Mouse (Mus musculus): Measurements from ENCODE around the gene Gm42669.

DNA sequence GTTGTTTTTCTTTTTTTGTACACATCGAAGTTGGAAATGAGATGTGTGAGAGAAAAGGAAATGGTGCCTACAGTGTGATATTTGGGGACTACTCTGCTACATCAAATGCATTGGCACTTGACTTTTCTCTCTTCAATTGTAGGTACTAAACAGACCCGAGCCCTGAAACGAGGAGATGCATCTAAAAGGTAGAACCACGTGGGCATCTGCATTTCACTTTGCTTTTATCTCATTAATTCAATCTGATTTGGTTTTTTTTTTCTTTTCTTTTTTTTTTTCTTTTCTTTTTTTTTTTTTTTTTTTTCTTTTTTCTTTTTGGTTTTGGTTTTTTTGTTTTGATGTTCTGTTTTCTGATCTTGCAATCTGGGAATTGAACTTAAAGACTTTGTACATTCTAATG is 91.0 kb downstream of the Gm42669 start:
- no peak for TF ChIP-seq CTCF (IDR thresholded peaks at IDR 0.05 in 2 of 3, conservative IDR thresholded peaks at IDR 0.05 in 1 of 3; ENCODE audit: control insufficient read depth in 1 of 3, insufficient read depth in 1 of 3, low read depth in 2 of 3, low read length in 3 of 3, poor library complexity in 1 of 3, severe bottlenecking in 1 of 3)
- TF ChIP-seq ZKSCAN1 (IDR thresholded peaks at IDR 0.05; ENCODE audit: low read depth, low read length) = no peak
- TF ChIP-seq ZC3H11A (IDR thresholded peaks at IDR 0.05; ENCODE audit: low read depth, low read length) = no peak
- no peak for TF ChIP-seq GATA1 (IDR thresholded peaks at IDR 0.05; ENCODE audit: low read depth, low read length)
- no peak for TF ChIP-seq EP300 (IDR thresholded peaks at IDR 0.05; ENCODE audit: low read depth in 1 of 2, low read length in 2 of 2)
- no peak for TF ChIP-seq NELFE (IDR thresholded peaks at IDR 0.05; ENCODE audit: low read depth, low read length)
- TF ChIP-seq HCFC1 (IDR thresholded peaks at IDR 0.05; ENCODE audit: low read depth, low read length) = no peak
- TF ChIP-seq E2F4 (IDR thresholded peaks at IDR 0.05; ENCODE audit: borderline replicate concordance, low read depth, low read length) = no peak
- no peak for TF ChIP-seq SIN3A (IDR thresholded peaks at IDR 0.05; ENCODE audit: low read length)
